ENCODE assay signal across 13 mouse cellular contexts in genomic region chr11:43149577-43149976, GRCm38 (mm10). TPM values are rescaled to one million over a fixed set of nuclear protein-coding genes. Genes with fewer than 3 reads are reported as not detected.
"Had no signal": no experiment of that assay in that cellular context is flagged by ENCODE, and none has a peak within 500 bp of the region (broad histone marks: within the 10 kb centered on the region; RNA-seq: fewer than 3 reads in every experiment).

Atp10b (plus strand) TSS chr11:43149877.

- DNase-seq: lung, adult 18-20 months; lung, postnatal 14 days; lung, postnatal 36 days; retina, postnatal 1 day; right cerebral cortex, adult 18-20 months; right cerebral cortex, postnatal 25 days; right cerebral cortex, postnatal 4 days; thymus, adult 2 months; thymus, postnatal 25 days; thymus, postnatal 4 days had no signal

RNA-seq across cellular contexts. Expression of gene Atp10b, which starts in this region (rescaled TPM):
- polyA plus RNA-seq: liver, embryonic 14.5 days; macrophage; spleen, adult 2 months had no signal
